Mouse (Mus musculus): ENCODE measurements around the gene Ly75. TPM values are rescaled to one million over a fixed set of nuclear protein-coding genes. Genes with fewer than 3 reads are reported as not detected.

The Ly75 gene
- polyA plus RNA-seq, 2 experiments, result 1.0 to 1.3 TPM

DNA sequence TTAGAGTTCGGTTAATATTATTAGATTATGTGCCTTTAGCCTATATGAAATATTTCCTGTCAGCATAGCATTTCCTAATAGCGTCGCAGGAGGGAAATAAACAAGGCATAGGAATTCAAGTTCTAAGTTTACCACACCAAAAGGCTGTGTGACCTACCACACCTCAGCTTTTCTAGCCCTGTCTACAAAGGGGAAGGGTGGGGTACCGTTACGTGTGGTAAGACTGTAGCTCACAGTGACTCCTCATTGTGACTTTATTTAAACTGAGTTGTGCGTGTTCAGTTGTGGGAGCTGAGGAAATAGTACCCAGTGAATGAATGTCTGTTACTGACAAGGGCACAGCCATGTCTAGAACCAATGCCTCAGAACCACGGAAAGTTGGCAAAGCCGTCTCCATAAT, 8.0 kb downstream of the Ly75 start:
- Histone ChIP-seq H3K9me3 (ENCODE audit: control insufficient read depth, low read length) (no peaks in the 10 kb centered on the region), H3K27me3 (ENCODE audit: control insufficient read depth, insufficient read depth, low read length) (no peaks in the 10 kb centered on the region), H3K36me3 (ENCODE audit: control insufficient read depth, insufficient read depth, low read length) (no peaks in the 10 kb centered on the region), H3K4me3 (replicated peaks; ENCODE audit: low read length) (no peak overlapping the region), H3K4me2 (replicated peaks; ENCODE audit: low read depth, low read length, severe bottlenecking) (no peak overlapping the region), H3K9ac (ENCODE audit: low read depth, low read length, severe bottlenecking) (no peak overlapping the region), H3K4me1 (ENCODE audit: control insufficient read depth, insufficient read depth, low read length) (no peaks in the 10 kb centered on the region), H3K27ac (replicated peaks; ENCODE audit: low read depth, low read length) (no peak overlapping the region)
- 88% methylated on average over 8 of the region's 8 CpGs for WGBS
- no peak for DNase-seq (ENCODE audit: low spot score)
- ATAC-seq (ENCODE audit: low FRiP score, low read depth), result no peak
- TF ChIP-seq POLR2A (IDR thresholded peaks at IDR 0.05; ENCODE audit: borderline replicate concordance, extremely low read depth, insufficient read depth, insufficient read length), result no peak

GRCm38 (mm10) chr2:60370188-60370587, 12.9 kb downstream of the Ly75 start:
- Histone ChIP-seq H3K4me2 (replicated peaks; ENCODE audit: low read depth, low read length, severe bottlenecking) (no peak overlapping the region), H3K27ac (replicated peaks; ENCODE audit: low read depth, low read length) (no peak overlapping the region), H3K9ac (ENCODE audit: low read depth, low read length, severe bottlenecking) (no peak overlapping the region), H3K27me3 (ENCODE audit: control insufficient read depth, insufficient read depth, low read length) (no peaks in the 10 kb centered on the region), H3K36me3 (ENCODE audit: control insufficient read depth, insufficient read depth, low read length) (no peaks in the 10 kb centered on the region), H3K9me3 (ENCODE audit: control insufficient read depth, low read length) (no peaks in the 10 kb centered on the region), H3K4me1 (ENCODE audit: control insufficient read depth, insufficient read depth, low read length) (no peaks in the 10 kb centered on the region), H3K4me3 (replicated peaks; ENCODE audit: low read length) (no peak overlapping the region)
- ATAC-seq (ENCODE audit: low FRiP score, low read depth) (no peak), DNase-seq (ENCODE audit: low spot score) (no peak)
- TF ChIP-seq POLR2A (IDR thresholded peaks at IDR 0.05; ENCODE audit: borderline replicate concordance, extremely low read depth, insufficient read depth, insufficient read length), result no peak
- 96% methylated on average over 5 of the region's 5 CpGs for WGBS

GRCm38 (mm10) chr2:60369454-60369853, 13.6 kb downstream of the Ly75 start:
- 89% methylated on average over 4 of the region's 4 CpGs for WGBS
- Histone ChIP-seq H3K27ac (replicated peaks; ENCODE audit: low read depth, low read length) (no peak overlapping the region), H3K4me2 (replicated peaks; ENCODE audit: low read depth, low read length, severe bottlenecking) (no peak overlapping the region), H3K4me3 (replicated peaks; ENCODE audit: low read length) (no peak overlapping the region), H3K9me3 (ENCODE audit: control insufficient read depth, low read length) (no peaks in the 10 kb centered on the region), H3K36me3 (ENCODE audit: control insufficient read depth, insufficient read depth, low read length) (no peaks in the 10 kb centered on the region), H3K27me3 (ENCODE audit: control insufficient read depth, insufficient read depth, low read length) (no peaks in the 10 kb centered on the region), H3K9ac (ENCODE audit: low read depth, low read length, severe bottlenecking) (no peak overlapping the region), H3K4me1 (ENCODE audit: control insufficient read depth, insufficient read depth, low read length) (no peaks in the 10 kb centered on the region)
- ATAC-seq (ENCODE audit: low FRiP score, low read depth), result no peak
- DNase-seq (ENCODE audit: low spot score), result no peak
- no peak for TF ChIP-seq POLR2A (IDR thresholded peaks at IDR 0.05; ENCODE audit: borderline replicate concordance, extremely low read depth, insufficient read depth, insufficient read length)

DNA sequence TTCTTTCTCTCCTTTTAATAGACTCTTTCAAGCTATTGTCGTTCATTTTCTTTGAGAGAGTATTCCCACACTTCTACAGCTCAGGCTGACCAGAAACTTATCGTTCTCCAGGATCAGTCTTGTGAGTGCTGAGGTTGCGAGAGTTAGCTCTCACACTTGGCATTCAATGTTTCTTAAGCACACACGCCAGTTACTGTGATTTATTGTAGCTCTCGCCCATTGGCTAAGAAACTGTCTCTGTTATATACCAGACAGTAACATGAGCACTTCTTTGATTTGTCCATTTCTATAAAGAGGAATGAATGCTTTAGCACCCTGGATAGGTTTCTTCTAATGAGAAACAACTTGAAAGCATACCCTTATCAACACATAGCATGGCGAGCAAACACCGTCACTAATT, 15.2 kb downstream of the Ly75 start:
- no peak overlapping the region for H3K4me3 ChIP-seq (replicated peaks; ENCODE audit: low read length)
- no peaks in the 10 kb centered on the region for H3K4me1 ChIP-seq (ENCODE audit: control insufficient read depth, insufficient read depth, low read length)
- TF ChIP-seq POLR2A (IDR thresholded peaks at IDR 0.05; ENCODE audit: borderline replicate concordance, extremely low read depth, insufficient read depth, insufficient read length), result no peak
- ATAC-seq (ENCODE audit: low FRiP score, low read depth), result no peak
- 88% methylated on average over 7 of the region's 7 CpGs for WGBS
- H3K27ac ChIP-seq (replicated peaks; ENCODE audit: low read depth, low read length), result no peak overlapping the region
- H3K9ac ChIP-seq (ENCODE audit: low read depth, low read length, severe bottlenecking), result no peak overlapping the region
- DNase-seq (ENCODE audit: low spot score), result no peak
- no peaks in the 10 kb centered on the region for H3K9me3 ChIP-seq (ENCODE audit: control insufficient read depth, low read length)
- no peaks in the 10 kb centered on the region for H3K36me3 ChIP-seq (ENCODE audit: control insufficient read depth, insufficient read depth, low read length)
- no peaks in the 10 kb centered on the region for H3K27me3 ChIP-seq (ENCODE audit: control insufficient read depth, insufficient read depth, low read length)
- no peak overlapping the region for H3K4me2 ChIP-seq (replicated peaks; ENCODE audit: low read depth, low read length, severe bottlenecking)

GRCm38 (mm10) chr2:60367204-60367603, 15.9 kb downstream of the Ly75 start:
- Histone ChIP-seq H3K4me2 (replicated peaks; ENCODE audit: low read depth, low read length, severe bottlenecking) (no peak overlapping the region), H3K9me3 (ENCODE audit: control insufficient read depth, low read length) (no peaks in the 10 kb centered on the region), H3K27me3 (ENCODE audit: control insufficient read depth, insufficient read depth, low read length) (no peaks in the 10 kb centered on the region), H3K27ac (replicated peaks; ENCODE audit: low read depth, low read length) (no peak overlapping the region), H3K4me3 (replicated peaks; ENCODE audit: low read length) (no peak overlapping the region), H3K9ac (ENCODE audit: low read depth, low read length, severe bottlenecking) (no peak overlapping the region), H3K36me3 (ENCODE audit: control insufficient read depth, insufficient read depth, low read length) (no peaks in the 10 kb centered on the region), H3K4me1 (ENCODE audit: control insufficient read depth, insufficient read depth, low read length) (no peaks in the 10 kb centered on the region)
- DNase-seq (ENCODE audit: low spot score) (no peak), ATAC-seq (ENCODE audit: low FRiP score, low read depth) (no peak)
- no peak for TF ChIP-seq POLR2A (IDR thresholded peaks at IDR 0.05; ENCODE audit: borderline replicate concordance, extremely low read depth, insufficient read depth, insufficient read length)
- 89% methylated on average over 2 of the region's 2 CpGs for WGBS

Data from limb, embryonic 14.5 days (tissue).